21 mouse cellular contexts compared by ENCODE assay signal in the genomic region with DNA sequence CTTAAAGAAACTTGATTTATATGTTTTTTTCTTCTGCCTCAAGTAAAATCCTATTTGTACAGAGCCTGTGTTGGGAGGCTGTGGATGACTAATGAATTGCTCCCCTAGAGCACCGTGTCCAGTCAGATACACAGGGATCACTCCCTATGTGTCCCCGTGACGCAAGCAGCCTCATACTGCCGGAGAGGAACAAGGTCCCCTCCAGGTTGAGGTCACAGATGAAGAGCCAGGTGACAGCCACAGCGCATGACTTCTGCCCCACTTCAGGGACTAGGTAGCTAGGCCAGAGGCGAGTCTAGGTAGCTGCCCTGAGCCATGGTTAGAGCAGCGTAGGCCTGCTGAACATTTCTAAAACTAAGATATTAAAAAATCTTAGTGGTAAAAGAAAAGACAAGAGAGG. TPM values are rescaled to one million over a fixed set of nuclear protein-coding genes. Genes with fewer than 3 reads are reported as not detected.
DNase-seq lines count a peak whose midpoint lies in the region; ATAC-seq and TF ChIP-seq lines count a peak whose summit lies in the region.
"Had no signal": no experiment of that assay in that cellular context is flagged by ENCODE, and none has a peak within 500 bp of the region (broad histone marks: within the 10 kb centered on the region; RNA-seq: fewer than 3 reads in every experiment).

No protein-coding gene starts in this region.

- no peak for TF ChIP-seq POLR2A in liver, adult 2 months (IDR thresholded peaks at IDR 0.05; ENCODE audit: extremely low read depth, insufficient read depth, low read length)

- no peak overlapping the region for H3K9ac ChIP-seq in liver, adult 2 months (ENCODE audit: low read depth, low read length)
- H3K9ac ChIP-seq in liver, postnatal 0 days (replicated peaks), result no peak overlapping the region
- H3K9ac ChIP-seq in liver, embryonic 12.5 days, result no peak overlapping the region
- H3K9ac ChIP-seq: embryonic facial prominence, embryonic 12.5 days; embryonic facial prominence, embryonic 15.5 days; forebrain, embryonic 12.5 days had no signal

- H3K27me3 ChIP-seq in liver, adult 2 months (ENCODE audit: control insufficient read depth, insufficient read depth, low read length), result no peaks in the 10 kb centered on the region
- no peaks in the 10 kb centered on the region for H3K27me3 ChIP-seq in liver, postnatal 0 days (ENCODE audit: insufficient read depth, low read length)
- H3K27me3 ChIP-seq in liver, embryonic 12.5 days (replicated peaks), result peaks cover 9% of the 10 kb centered on the region; the same call in 1 of the 2 replicates
- H3K27me3 ChIP-seq: embryonic facial prominence, embryonic 12.5 days; embryonic facial prominence, embryonic 15.5 days; forebrain, embryonic 12.5 days had no signal

- no peak for TF ChIP-seq EP300 in liver, postnatal 0 days (IDR thresholded peaks at IDR 0.05; ENCODE audit: low read depth)

- DNase-seq in liver, adult 2 months (ENCODE audit: extremely low read depth, low read depth, low spot score), result peak; percentile 65
- no peak for DNase-seq in liver
- DNase-seq in liver, postnatal 0 days, result peak; percentile 55
- DNase-seq: adrenal gland, adult 2 months; adrenal gland, postnatal 10 days; adrenal gland, postnatal 25 days; cerebellum, adult 11 months; cerebellum, adult 18-20 months; cerebellum, adult 8-10 months; cerebellum, adult 9-11 months; cerebellum, postnatal 14 days; cerebellum, postnatal 36 days; embryo, embryonic 11 days had no signal

- no peaks in the 10 kb centered on the region for H3K9me3 ChIP-seq in liver, postnatal 0 days (ENCODE audit: low read length)
- H3K9me3 ChIP-seq in liver, embryonic 12.5 days (replicated peaks), result no peaks in the 10 kb centered on the region
- H3K9me3 ChIP-seq: embryonic facial prominence, embryonic 12.5 days; embryonic facial prominence, embryonic 15.5 days; forebrain, embryonic 10.5 days; forebrain, embryonic 12.5 days had no signal

- TF ChIP-seq CTCF in liver, adult 2 months (IDR thresholded peaks at IDR 0.05; ENCODE audit: low read depth, low read length), result no peak
- TF ChIP-seq CTCF in liver, postnatal 0 days (IDR thresholded peaks at IDR 0.05; ENCODE audit: low read depth), result no peak

- no peak overlapping the region for H3K4me3 ChIP-seq in liver, adult 2 months (ENCODE audit: insufficient read depth, low read depth, low read length)
- no peak overlapping the region for H3K4me3 ChIP-seq in liver, postnatal 0 days (ENCODE audit: low read depth, low read length)
- H3K4me3 ChIP-seq in liver, embryonic 12.5 days, result no peak overlapping the region
- H3K4me3 ChIP-seq: embryonic facial prominence, embryonic 12.5 days; embryonic facial prominence, embryonic 15.5 days; erythroblast, embryonic 14.5 days; forebrain, embryonic 10.5 days; forebrain, embryonic 12.5 days had no signal

- WGBS in liver, adult 2 months, result 49% methylated on average over 7 of the region's 7 CpGs
- WGBS in liver, postnatal 0 days (ENCODE audit: insufficient replicate concordance), result 74% methylated on average over 7 of the region's 7 CpGs
- 77% methylated on average over 7 of the region's 7 CpGs for WGBS in liver, embryonic 12.5 days (ENCODE audit: insufficient replicate concordance)

- ATAC-seq in liver, postnatal 0 days, result peak; percentile 95
- no peak for ATAC-seq in liver, embryonic 12.5 days
- ATAC-seq: forebrain, embryonic 14.5 days; forebrain, embryonic 16.5 days had no signal

- H3K27ac ChIP-seq in liver, adult 2 months (replicated peaks; ENCODE audit: insufficient read depth, low read depth, low read length), result no peak overlapping the region
- no peak overlapping the region for H3K27ac ChIP-seq in liver, postnatal 0 days (ENCODE audit: low read depth)
- H3K27ac ChIP-seq in liver, embryonic 12.5 days, result no peak overlapping the region
- H3K27ac ChIP-seq: embryonic facial prominence, embryonic 12.5 days; embryonic facial prominence, embryonic 15.5 days; forebrain, embryonic 10.5 days; forebrain, embryonic 12.5 days had no signal

- H3K36me3 ChIP-seq in liver, adult 2 months (ENCODE audit: control insufficient read depth, insufficient read depth, low read length), result no peaks in the 10 kb centered on the region
- H3K36me3 ChIP-seq in liver, postnatal 0 days (replicated peaks; ENCODE audit: insufficient read depth, low read length), result no peaks in the 10 kb centered on the region
- no peaks in the 10 kb centered on the region for H3K36me3 ChIP-seq in liver, embryonic 12.5 days

- H3K4me2 ChIP-seq in liver, postnatal 0 days (ENCODE audit: low read depth, low read length), result no peak overlapping the region
- H3K4me2 ChIP-seq in liver, embryonic 12.5 days, result no peak overlapping the region
- H3K4me2 ChIP-seq: embryonic facial prominence, embryonic 12.5 days; embryonic facial prominence, embryonic 15.5 days; forebrain, embryonic 12.5 days had no signal

- no peaks in the 10 kb centered on the region for H3K79me2 ChIP-seq in liver, adult 2 months (ENCODE audit: control insufficient read depth, insufficient read depth, low read length)

- no peaks in the 10 kb centered on the region; the same call in 1 of the 2 replicates for H3K4me1 ChIP-seq in liver, adult 2 months (ENCODE audit: control insufficient read depth, insufficient read depth, low read length)
- no peaks in the 10 kb centered on the region; the same call in 1 of the 2 replicates for H3K4me1 ChIP-seq in liver, postnatal 0 days (ENCODE audit: insufficient read depth)
- peaks cover 7% of the 10 kb centered on the region for H3K4me1 ChIP-seq in liver, embryonic 12.5 days
- H3K4me1 ChIP-seq: embryonic facial prominence, embryonic 12.5 days; forebrain, embryonic 10.5 days; forebrain, embryonic 12.5 days had no signal

RNA-seq across cellular contexts. Expression of a gene that starts 11.1 kb away (rescaled TPM):
- total RNA-seq in liver, adult 2 months (2014; rRNA removed), result under 0.01 TPM in 1 of 2 replicates, not detected in the other
- not detected in 2 replicates for polyA plus RNA-seq in liver, adult 2 months (2012; rRNA removed)
- polyA plus RNA-seq in liver, postnatal 0 days (2015; fragmentation: Nextera tagmentation; extraction: Ambion mirVana), result 0.27 and 0.31 TPM in 2 replicates
- polyA plus RNA-seq in liver, embryonic 12.5 days (2016; fragmentation: Nextera tagmentation; extraction: Ambion mirVana), result 3.9 and 4.0 TPM in 2 replicates

RNA-seq across cellular contexts. Expression of a gene that starts 43.1 kb away (rescaled TPM):
- total RNA-seq in liver, adult 2 months (2014; rRNA removed), result 20.4 and 20.7 TPM in 2 replicates
- 11.4 and 11.7 TPM in 2 replicates for polyA plus RNA-seq in liver, adult 2 months (2012; rRNA removed)
- 13.3 and 15.8 TPM in 2 replicates for polyA plus RNA-seq in liver, postnatal 0 days (2015; fragmentation: Nextera tagmentation; extraction: Ambion mirVana)
- polyA plus RNA-seq in liver, embryonic 12.5 days (2016; fragmentation: Nextera tagmentation; extraction: Ambion mirVana), result 21.4 and 23.6 TPM in 2 replicates

RNA-seq across cellular contexts. Expression of a gene that starts 56.4 kb away (rescaled TPM):
- total RNA-seq in liver, adult 2 months (2014; rRNA removed), result 9.2 and 12.6 TPM in 2 replicates
- 5.7 and 8.1 TPM in 2 replicates for polyA plus RNA-seq in liver, adult 2 months (2012; rRNA removed)
- polyA plus RNA-seq in liver, postnatal 0 days (2015; fragmentation: Nextera tagmentation; extraction: Ambion mirVana), result 2.9 and 3.9 TPM in 2 replicates
- polyA plus RNA-seq in liver, embryonic 12.5 days (2016; fragmentation: Nextera tagmentation; extraction: Ambion mirVana), result 5.5 and 5.7 TPM in 2 replicates

RNA-seq across cellular contexts. Expression of a gene that starts 57.9 kb away (rescaled TPM):
- total RNA-seq in liver, adult 2 months (2014; rRNA removed), result 4.0 and 4.1 TPM in 2 replicates
- polyA plus RNA-seq in liver, adult 2 months (2012; rRNA removed), result 2.1 and 2.7 TPM in 2 replicates
- 2.6 and 3.0 TPM in 2 replicates for polyA plus RNA-seq in liver, postnatal 0 days (2015; fragmentation: Nextera tagmentation; extraction: Ambion mirVana)
- polyA plus RNA-seq in liver, embryonic 12.5 days (2016; fragmentation: Nextera tagmentation; extraction: Ambion mirVana), result 7.5 and 7.6 TPM in 2 replicates
